Mouse (Mus musculus): ENCODE measurements around the gene Cd47. TPM values are rescaled to one million over a fixed set of nuclear protein-coding genes. Genes with fewer than 3 reads are reported as not detected.
A peak's percentile ranks its signal among the peaks of the same experiment; 100 is the strongest.

The Cd47 gene
- polyA plus RNA-seq, 1 experiment from 2014 or later, result 286 TPM

DNA sequence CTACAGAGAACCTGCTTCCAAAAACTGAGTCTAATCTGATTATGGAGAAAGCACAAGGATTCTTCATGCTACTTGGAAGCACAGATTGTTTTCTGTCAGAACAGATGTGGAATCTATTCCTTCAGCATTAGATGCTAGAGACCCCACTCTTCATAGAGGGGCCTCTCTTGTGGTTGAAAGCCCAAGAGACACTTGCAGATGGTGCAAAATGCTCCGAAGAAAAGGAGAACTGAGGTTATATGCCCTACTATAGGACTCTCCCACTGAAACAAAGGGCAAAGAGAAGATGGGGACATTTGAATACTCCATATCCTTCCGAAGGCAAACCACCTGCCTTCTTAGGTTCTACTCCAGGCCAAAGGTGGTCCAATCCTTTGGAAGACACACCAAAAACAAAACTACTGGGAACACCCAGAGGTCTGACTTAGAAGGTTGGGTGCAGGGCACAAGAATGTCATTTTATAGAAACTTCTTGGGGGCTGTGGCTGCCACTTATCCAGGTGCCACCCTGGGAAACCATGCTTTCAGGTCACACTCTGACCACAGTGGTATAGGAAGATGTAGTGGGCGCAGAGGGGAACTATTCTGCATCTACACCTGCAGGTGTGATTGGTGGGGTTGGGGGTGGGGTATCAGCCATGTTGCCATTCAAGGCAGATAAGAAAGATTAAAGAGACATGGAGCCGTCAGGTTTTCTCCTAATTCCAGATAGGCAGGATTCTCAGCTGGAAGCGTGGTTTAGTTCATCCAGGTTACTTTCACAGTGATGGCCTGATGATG, 47.1 kb downstream of the Cd47 start:
- ATAC-seq, result no peak
- H3K36me3 ChIP-seq (replicated peaks; ENCODE audit: insufficient read depth, low read length), result no peaks in the 10 kb centered on the region
- 0 out of 2 replicates have a peak overlapping the region, but pooled peaks have one; percentile 42 for H3K27ac ChIP-seq (ENCODE audit: low read depth)

DNA sequence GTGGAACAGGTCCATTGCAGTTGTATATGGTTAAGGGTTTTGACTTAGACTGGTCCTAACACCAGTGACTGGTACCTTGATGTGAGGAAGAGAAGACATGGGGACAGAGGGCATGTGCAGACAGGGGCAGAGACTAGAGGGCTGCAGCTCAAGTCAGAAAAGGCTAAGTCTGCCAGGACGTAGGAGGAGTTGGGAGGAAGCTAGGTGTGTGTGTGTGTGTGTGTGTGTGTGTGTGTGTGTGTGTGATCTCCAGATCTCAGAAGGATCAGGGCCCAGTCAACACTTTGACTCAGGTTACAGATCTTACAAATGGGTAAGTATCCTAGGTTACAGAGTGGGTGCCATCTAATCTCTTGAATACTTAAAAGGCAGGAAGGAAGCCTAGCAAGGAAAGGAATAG, 48.3 kb downstream of the Cd47 start:
- WGBS (ENCODE audit: insufficient replicate concordance), result 55% methylated on average over 1 of the region's 1 CpGs
- H3K4me3 ChIP-seq (ENCODE audit: low read depth, low read length), result no peak overlapping the region
- H3K9ac ChIP-seq (replicated peaks), result no peak overlapping the region
- no peak for TF ChIP-seq EP300 (IDR thresholded peaks at IDR 0.05; ENCODE audit: low read depth)
- no peak for TF ChIP-seq CTCF (IDR thresholded peaks at IDR 0.05; ENCODE audit: low read depth)
- H3K27me3 ChIP-seq (ENCODE audit: insufficient read depth, low read length), result no peaks in the 10 kb centered on the region
- peaks cover 29% of the 10 kb centered on the region for H3K4me1 ChIP-seq (ENCODE audit: insufficient read depth)
- no peaks in the 10 kb centered on the region for H3K9me3 ChIP-seq (ENCODE audit: low read length)
- ATAC-seq (no peak), DNase-seq (no peak)
- no peak overlapping the region for H3K4me2 ChIP-seq (ENCODE audit: low read depth, low read length)
- no peak overlapping the region for H3K27ac ChIP-seq (ENCODE audit: low read depth)
- no peaks in the 10 kb centered on the region for H3K36me3 ChIP-seq (replicated peaks; ENCODE audit: insufficient read depth, low read length)

More for the DNA sequence above, 47.1 kb downstream of the Cd47 start:
- Histone ChIP-seq H3K4me2 (ENCODE audit: low read depth, low read length) (no peak overlapping the region), H3K27me3 (ENCODE audit: insufficient read depth, low read length) (no peaks in the 10 kb centered on the region), H3K9me3 (ENCODE audit: low read length) (no peaks in the 10 kb centered on the region), H3K9ac (replicated peaks) (no peak overlapping the region), H3K4me3 (ENCODE audit: low read depth, low read length) (no peak overlapping the region), H3K4me1 (ENCODE audit: insufficient read depth) (peaks cover 20% of the 10 kb centered on the region)
- WGBS (ENCODE audit: insufficient replicate concordance), result 54% methylated on average over 5 of the region's 5 CpGs
- TF ChIP-seq CTCF (IDR thresholded peaks at IDR 0.05; ENCODE audit: low read depth) (no peak), EP300 (IDR thresholded peaks at IDR 0.05; ENCODE audit: low read depth) (no peak)
- DNase-seq, result no peak

DNA sequence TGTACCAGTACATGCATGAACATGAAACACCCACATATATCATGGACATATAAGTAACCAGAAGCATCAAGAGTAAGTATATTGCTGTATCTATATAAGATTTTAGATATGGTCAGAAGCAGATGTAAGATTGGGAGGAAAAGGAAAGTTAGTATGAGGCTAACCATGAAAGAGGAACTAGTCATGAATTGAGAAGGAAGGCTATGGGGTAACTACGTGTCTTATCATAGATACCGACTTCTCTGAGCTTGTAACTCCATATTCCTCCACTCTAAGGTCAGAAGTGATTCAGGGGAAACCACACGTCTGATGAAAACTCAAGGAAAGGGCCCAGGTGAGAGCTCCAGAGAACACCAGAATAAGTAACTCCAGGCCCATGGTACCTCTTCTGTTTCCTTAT, 52.6 kb downstream of the Cd47 start:
- Histone ChIP-seq H3K4me3 (ENCODE audit: low read depth, low read length) (0 out of 2 replicates have a peak overlapping the region, but pooled peaks have one; percentile 99), H3K4me2 (ENCODE audit: low read depth, low read length) (peak overlapping the region; percentile 70), H3K4me1 (ENCODE audit: insufficient read depth) (peaks cover 18% of the 10 kb centered on the region), H3K27me3 (ENCODE audit: insufficient read depth, low read length) (no peaks in the 10 kb centered on the region), H3K9me3 (ENCODE audit: low read length) (no peaks in the 10 kb centered on the region), H3K36me3 (replicated peaks; ENCODE audit: insufficient read depth, low read length) (no peaks in the 10 kb centered on the region), H3K27ac (ENCODE audit: low read depth) (peak overlapping the region; percentile 99), H3K9ac (replicated peaks) (peak overlapping the region; percentile 100; the same call in 1 of the 2 replicates)
- WGBS (ENCODE audit: insufficient replicate concordance), result 31% methylated on average over 3 of the region's 3 CpGs
- TF ChIP-seq EP300 (IDR thresholded peaks at IDR 0.05; ENCODE audit: low read depth) (no peak), CTCF (IDR thresholded peaks at IDR 0.05; ENCODE audit: low read depth) (no peak)
- DNase-seq (no peak), ATAC-seq (no peak)

DNA sequence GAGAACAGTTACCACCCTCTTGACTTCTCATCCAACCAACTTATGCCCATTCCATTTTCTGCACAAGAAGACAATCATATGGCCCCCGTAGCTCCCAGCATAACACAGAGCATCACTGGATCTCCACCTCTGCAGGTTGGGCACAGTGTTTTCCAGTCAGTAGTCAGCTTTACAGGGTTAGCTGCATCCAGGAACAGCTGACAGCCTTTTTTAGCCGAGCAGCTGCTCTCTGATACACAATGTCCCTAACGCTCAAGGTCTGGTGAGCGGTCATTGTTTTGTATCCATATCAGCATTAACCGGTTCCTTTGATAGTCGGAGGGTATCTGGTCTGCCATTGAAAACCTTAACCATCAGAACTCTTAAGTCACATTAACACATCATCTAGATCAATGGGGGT, 53.3 kb downstream of the Cd47 start:
- DNase-seq (no peak), ATAC-seq (no peak)
- 0 out of 2 replicates have a peak, but pooled peaks cover 2% of the 10 kb centered on the region for H3K36me3 ChIP-seq (replicated peaks; ENCODE audit: insufficient read depth, low read length)
- TF ChIP-seq CTCF (IDR thresholded peaks at IDR 0.05; ENCODE audit: low read depth), result no peak
- no peak; the same call in 1 of the 2 replicates for TF ChIP-seq EP300 (IDR thresholded peaks at IDR 0.05; ENCODE audit: low read depth)
- H3K27ac ChIP-seq (ENCODE audit: low read depth), result peak overlapping the region; percentile 99
- H3K9me3 ChIP-seq (ENCODE audit: low read length), result no peaks in the 10 kb centered on the region
- 65% methylated on average over 6 of the region's 6 CpGs for WGBS (ENCODE audit: insufficient replicate concordance)
- peak overlapping the region; percentile 70 for H3K4me2 ChIP-seq (ENCODE audit: low read depth, low read length)
- H3K27me3 ChIP-seq (ENCODE audit: insufficient read depth, low read length), result no peaks in the 10 kb centered on the region
- H3K4me1 ChIP-seq (ENCODE audit: insufficient read depth), result peaks cover 21% of the 10 kb centered on the region
- H3K4me3 ChIP-seq (ENCODE audit: low read depth, low read length), result peak overlapping the region; percentile 99
- H3K9ac ChIP-seq (replicated peaks), result peak overlapping the region; percentile 100

DNA sequence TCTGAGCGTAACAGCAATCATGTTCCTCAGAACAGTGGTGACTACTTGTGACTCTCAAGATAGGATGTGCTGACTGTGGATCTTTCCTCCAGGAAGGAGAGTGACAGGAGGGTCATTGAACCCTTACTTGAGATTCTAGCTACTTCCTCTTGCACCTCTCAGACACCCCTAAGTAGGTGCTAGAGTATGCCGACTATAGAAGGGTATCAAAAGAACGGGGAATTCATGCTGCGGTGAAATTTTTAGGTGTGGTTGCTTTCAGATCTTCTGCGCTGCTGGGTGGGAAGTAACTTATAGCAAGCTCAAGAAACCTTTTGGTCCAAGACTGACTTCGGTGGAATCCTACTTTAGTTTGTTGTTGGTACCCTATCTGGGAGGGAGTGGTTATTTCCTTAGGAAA, 53.9 kb downstream of the Cd47 start:
- Histone ChIP-seq H3K4me1 (ENCODE audit: insufficient read depth) (peaks cover 26% of the 10 kb centered on the region), H3K9me3 (ENCODE audit: low read length) (no peaks in the 10 kb centered on the region), H3K27ac (ENCODE audit: low read depth) (peak overlapping the region; percentile 99), H3K27me3 (ENCODE audit: insufficient read depth, low read length) (no peaks in the 10 kb centered on the region), H3K9ac (replicated peaks) (peak overlapping the region; percentile 100), H3K4me3 (ENCODE audit: low read depth, low read length) (peak overlapping the region; percentile 99), H3K36me3 (replicated peaks; ENCODE audit: insufficient read depth, low read length) (peaks cover 4% of the 10 kb centered on the region; the same call in 1 of the 2 replicates), H3K4me2 (ENCODE audit: low read depth, low read length) (peak overlapping the region; percentile 70)
- WGBS (ENCODE audit: insufficient replicate concordance), result 32% methylated on average over 6 of the region's 6 CpGs
- TF ChIP-seq EP300 (IDR thresholded peaks at IDR 0.05; ENCODE audit: low read depth) (no peak), CTCF (IDR thresholded peaks at IDR 0.05; ENCODE audit: low read depth) (no peak)
- no peak for DNase-seq
- no peak for ATAC-seq

DNA sequence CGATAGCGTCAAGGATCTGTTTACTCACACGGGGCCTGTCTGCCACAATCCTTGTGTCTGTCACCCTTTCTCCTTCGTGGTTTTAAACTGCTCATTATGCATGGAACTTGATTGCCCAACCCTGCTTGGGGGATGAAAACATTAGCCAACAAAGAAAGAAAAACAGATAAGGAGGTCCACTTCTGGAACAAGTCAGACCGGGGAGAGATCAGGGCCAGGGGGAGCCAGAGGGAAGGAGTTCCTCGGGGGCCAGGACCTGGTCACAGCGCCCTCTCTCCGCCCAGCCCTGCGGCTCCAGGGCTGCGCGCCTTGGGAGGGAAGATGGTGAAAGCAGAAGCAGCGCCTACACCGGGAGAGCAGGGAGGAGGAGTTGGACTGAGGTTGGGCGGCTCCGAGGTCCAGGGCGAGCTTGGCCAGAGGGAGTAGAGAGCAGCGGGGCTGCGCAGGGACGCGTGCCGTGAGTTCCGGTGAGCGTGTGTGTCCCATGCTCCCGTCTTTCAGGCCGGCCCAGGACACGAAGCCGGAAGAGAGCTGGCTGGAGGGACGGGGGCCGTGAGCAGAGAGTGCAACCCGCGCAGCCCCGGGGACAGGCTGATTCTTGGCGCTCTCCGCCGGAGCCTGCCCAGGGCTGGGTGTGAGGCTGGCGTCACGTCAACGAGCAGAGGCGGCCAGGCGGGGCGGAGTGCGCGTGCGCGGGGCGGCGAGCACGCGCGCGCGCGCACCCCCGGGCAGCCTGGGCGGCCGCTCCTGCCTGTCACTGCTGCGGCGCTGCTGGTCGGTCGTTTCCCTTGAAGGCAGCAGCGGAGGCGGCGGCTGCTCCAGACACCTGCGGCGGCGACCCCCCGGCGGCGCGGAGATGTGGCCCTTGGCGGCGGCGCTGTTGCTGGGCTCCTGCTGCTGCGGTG, 54.9 kb downstream of the Cd47 start:
- H3K4me3 ChIP-seq (ENCODE audit: low read depth, low read length), result peak overlapping the region; percentile 99
- H3K27me3 ChIP-seq (ENCODE audit: insufficient read depth, low read length), result no peaks in the 10 kb centered on the region
- DNase-seq (peak; percentile 94), ATAC-seq (peak; percentile 90)
- peak overlapping the region; percentile 100 for H3K9ac ChIP-seq (replicated peaks)
- WGBS (ENCODE audit: insufficient replicate concordance), result 2% methylated on average over 68 of the region's 74 CpGs
- peaks cover 36% of the 10 kb centered on the region for H3K4me1 ChIP-seq (ENCODE audit: insufficient read depth)
- TF ChIP-seq CTCF (IDR thresholded peaks at IDR 0.05; ENCODE audit: low read depth), result peak; percentile 81
- TF ChIP-seq EP300 (IDR thresholded peaks at IDR 0.05; ENCODE audit: low read depth), result peak; percentile 82
- peak overlapping the region; percentile 82 for H3K4me2 ChIP-seq (ENCODE audit: low read depth, low read length)
- peak overlapping the region; percentile 99 for H3K27ac ChIP-seq (ENCODE audit: low read depth)
- no peaks in the 10 kb centered on the region for H3K9me3 ChIP-seq (ENCODE audit: low read length)
- peaks cover 14% of the 10 kb centered on the region for H3K36me3 ChIP-seq (replicated peaks; ENCODE audit: insufficient read depth, low read length)

All from liver, postnatal 0 days (tissue).